Mouse (Mus musculus): ENCODE data around the gene Acsbg1. TPM values are rescaled to one million over a fixed set of nuclear protein-coding genes. Genes with fewer than 3 reads are reported as not detected.

Acsbg1 gene
- polyA plus RNA-seq, 1 experiment from 2014 or later = 0.22 TPM

DNA sequence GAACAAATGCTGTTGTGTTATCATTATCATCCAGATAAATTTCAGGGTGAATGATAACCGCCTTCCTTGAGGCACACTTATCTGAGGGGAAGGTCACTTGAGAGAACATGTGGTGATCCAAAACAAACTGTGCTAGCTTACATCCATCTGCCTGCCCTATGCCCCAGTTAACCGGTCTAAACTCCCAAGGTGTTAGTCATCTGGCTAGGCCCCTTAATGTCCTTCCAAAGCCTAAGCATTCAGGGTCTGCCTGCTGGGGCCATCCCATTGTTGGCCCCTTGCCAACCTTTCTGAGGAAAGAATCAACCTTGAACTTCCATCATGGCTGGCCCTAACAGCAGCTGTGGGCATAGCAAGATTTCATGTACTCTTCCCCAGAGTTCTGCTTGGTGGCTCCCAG is 19.5 kb downstream of the Acsbg1 start:
- Histone ChIP-seq H3K4me1 (replicated peaks; ENCODE audit: control insufficient read depth, insufficient read depth, low read length) (no peaks in the 10 kb centered on the region), H3K4me2 (ENCODE audit: low read length) (no peak overlapping the region), H3K9me3 (ENCODE audit: control insufficient read depth, low read length) (no peaks in the 10 kb centered on the region), H3K36me3 (ENCODE audit: control insufficient read depth, insufficient read depth, low read length) (no peaks in the 10 kb centered on the region), H3K27me3 (replicated peaks; ENCODE audit: control insufficient read depth, insufficient read depth, low read length) (no peaks in the 10 kb centered on the region), H3K4me3 (ENCODE audit: low read depth, low read length) (no peak overlapping the region), H3K9ac (ENCODE audit: low read length) (no peak overlapping the region), H3K27ac (ENCODE audit: low read depth) (no peak overlapping the region)
- ATAC-seq (replicated peaks; ENCODE audit: low FRiP score, low TSS enrichment, low read depth) (no peak), DNase-seq (ENCODE audit: low spot score) (no peak)
- WGBS = 82% methylated on average over 2 of the region's 2 CpGs

DNA sequence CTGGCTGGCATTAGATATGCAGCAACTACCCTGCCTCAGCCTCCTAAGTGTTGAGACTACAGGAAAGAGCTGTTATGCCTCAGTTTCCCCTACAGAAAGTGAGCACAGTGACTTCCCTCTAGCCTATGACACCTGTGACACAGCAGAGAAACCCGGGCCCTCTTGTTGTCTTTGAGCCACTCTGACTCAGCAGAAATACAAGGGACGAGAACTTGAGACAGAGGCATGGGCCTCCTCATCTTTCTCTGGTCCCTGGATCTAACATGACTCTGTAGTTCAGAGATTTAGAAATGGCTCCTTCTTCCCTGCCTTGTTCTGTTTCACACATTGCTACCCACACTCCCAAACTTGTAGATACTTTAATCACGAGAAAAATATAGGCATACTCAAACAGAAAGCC is 20.1 kb downstream of the Acsbg1 start:
- DNase-seq (ENCODE audit: low spot score) (no peak), ATAC-seq (replicated peaks; ENCODE audit: low FRiP score, low TSS enrichment, low read depth) (no peak)
- Histone ChIP-seq H3K9ac (ENCODE audit: low read length) (no peak overlapping the region), H3K4me2 (ENCODE audit: low read length) (no peak overlapping the region), H3K4me3 (ENCODE audit: low read depth, low read length) (no peak overlapping the region), H3K36me3 (ENCODE audit: control insufficient read depth, insufficient read depth, low read length) (no peaks in the 10 kb centered on the region), H3K27me3 (replicated peaks; ENCODE audit: control insufficient read depth, insufficient read depth, low read length) (no peaks in the 10 kb centered on the region), H3K4me1 (replicated peaks; ENCODE audit: control insufficient read depth, insufficient read depth, low read length) (no peaks in the 10 kb centered on the region), H3K9me3 (ENCODE audit: control insufficient read depth, low read length) (no peaks in the 10 kb centered on the region), H3K27ac (ENCODE audit: low read depth) (no peak overlapping the region)
- 71% methylated on average over 3 of the region's 3 CpGs for WGBS

DNA sequence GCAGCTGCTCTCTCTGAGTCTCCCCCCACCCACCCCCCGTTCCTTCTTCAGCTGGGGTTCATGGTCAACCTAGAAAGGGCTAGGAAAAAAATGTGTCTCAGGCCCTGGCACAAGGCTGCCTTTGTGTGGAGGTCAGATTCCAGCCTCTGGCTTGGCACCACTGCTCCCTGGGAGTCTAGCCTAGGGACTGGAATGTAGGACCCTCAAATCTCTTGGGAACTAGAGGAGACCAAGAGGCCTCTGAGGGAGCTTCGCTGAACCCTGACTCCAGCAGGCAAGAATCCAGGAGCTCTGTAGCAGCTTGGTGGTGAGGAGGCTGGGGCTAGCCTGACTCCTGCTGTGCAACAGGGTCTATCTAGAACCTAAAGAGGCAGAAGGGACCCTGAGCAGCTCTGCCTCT is 22.5 kb downstream of the Acsbg1 start:
- DNase-seq (ENCODE audit: low spot score) = no peak
- Histone ChIP-seq H3K27ac (ENCODE audit: low read depth) (no peak overlapping the region), H3K27me3 (replicated peaks; ENCODE audit: control insufficient read depth, insufficient read depth, low read length) (no peaks in the 10 kb centered on the region), H3K36me3 (ENCODE audit: control insufficient read depth, insufficient read depth, low read length) (no peaks in the 10 kb centered on the region), H3K4me3 (ENCODE audit: low read depth, low read length) (no peak overlapping the region), H3K4me2 (ENCODE audit: low read length) (no peak overlapping the region), H3K9ac (ENCODE audit: low read length) (no peak overlapping the region), H3K9me3 (ENCODE audit: control insufficient read depth, low read length) (no peaks in the 10 kb centered on the region), H3K4me1 (replicated peaks; ENCODE audit: control insufficient read depth, insufficient read depth, low read length) (no peaks in the 10 kb centered on the region)
- WGBS = 48% methylated on average over 2 of the region's 2 CpGs
- ATAC-seq (replicated peaks; ENCODE audit: low FRiP score, low TSS enrichment, low read depth) = no peak

DNA sequence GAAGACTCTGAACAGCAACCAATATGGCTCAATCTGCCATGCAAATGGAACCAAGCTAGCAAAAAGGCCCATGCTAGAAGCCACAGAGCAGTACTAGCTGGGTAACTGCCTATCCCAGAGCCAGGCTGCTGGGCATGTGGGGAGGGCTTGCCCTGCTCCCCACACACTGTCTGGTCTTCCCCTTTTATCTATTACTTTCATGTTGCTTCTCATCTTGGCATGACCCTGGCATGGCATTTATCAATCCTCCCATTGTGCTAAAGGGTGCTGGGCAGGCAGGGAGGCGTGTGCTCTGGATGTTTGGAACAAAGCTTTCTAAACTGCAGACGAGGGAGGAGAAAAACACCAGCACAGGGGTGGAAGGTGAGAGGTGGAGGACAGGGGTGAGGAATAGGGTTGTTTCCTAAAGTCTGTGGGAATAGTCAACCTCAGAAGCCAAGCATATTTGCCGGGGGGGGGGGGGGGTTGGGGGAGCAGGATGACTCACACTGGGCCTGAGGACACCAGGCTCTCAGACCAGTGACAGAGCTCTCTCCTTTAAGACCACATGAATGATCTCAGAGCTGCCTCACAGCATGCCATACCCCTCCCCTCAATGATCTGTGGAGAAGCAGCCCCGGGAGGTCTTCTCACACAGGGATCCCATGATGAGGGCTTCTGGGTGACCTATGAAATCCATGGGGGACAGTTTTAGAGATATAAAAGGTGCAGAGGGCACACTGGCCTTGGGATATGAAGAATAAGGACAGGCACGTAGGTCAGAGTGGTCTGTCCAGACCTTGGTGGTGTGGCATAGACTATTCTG is 24.0 kb downstream of the Acsbg1 start:
- Histone ChIP-seq H3K27me3 (replicated peaks; ENCODE audit: control insufficient read depth, insufficient read depth, low read length) (no peaks in the 10 kb centered on the region), H3K9ac (ENCODE audit: low read length) (no peak overlapping the region), H3K4me2 (ENCODE audit: low read length) (no peak overlapping the region), H3K9me3 (ENCODE audit: control insufficient read depth, low read length) (no peaks in the 10 kb centered on the region), H3K4me3 (ENCODE audit: low read depth, low read length) (no peak overlapping the region), H3K36me3 (ENCODE audit: control insufficient read depth, insufficient read depth, low read length) (no peaks in the 10 kb centered on the region), H3K4me1 (replicated peaks; ENCODE audit: control insufficient read depth, insufficient read depth, low read length) (no peaks in the 10 kb centered on the region), H3K27ac (ENCODE audit: low read depth) (no peak overlapping the region)
- WGBS = 51% methylated on average over 5 of the region's 5 CpGs
- DNase-seq (ENCODE audit: low spot score) (no peak), ATAC-seq (replicated peaks; ENCODE audit: low FRiP score, low TSS enrichment, low read depth) (no peak)

DNA sequence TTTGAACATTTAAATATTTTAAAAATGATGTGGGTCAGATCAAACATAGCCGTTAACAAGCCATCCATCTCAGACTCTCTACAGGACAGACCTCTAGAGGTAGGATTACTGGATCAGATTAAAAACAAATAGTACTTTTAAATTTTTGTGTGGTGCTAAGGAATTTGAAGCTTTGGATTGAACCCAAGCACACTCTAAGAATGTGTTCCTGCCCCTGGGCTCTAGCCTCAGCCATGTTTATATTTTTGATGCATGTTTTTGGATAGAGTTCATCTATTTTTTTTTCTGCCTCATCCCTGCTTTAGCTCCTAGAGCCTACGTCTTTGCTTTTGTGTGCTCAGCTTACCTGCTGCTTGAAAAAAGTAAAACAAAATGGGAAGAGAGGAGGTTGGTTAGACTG is 28.3 kb downstream of the Acsbg1 start:
- no peak overlapping the region for H3K4me2 ChIP-seq (ENCODE audit: low read length)
- H3K27ac ChIP-seq (ENCODE audit: low read depth) = no peak overlapping the region
- H3K36me3 ChIP-seq (ENCODE audit: control insufficient read depth, insufficient read depth, low read length) = no peaks in the 10 kb centered on the region
- no peaks in the 10 kb centered on the region for H3K9me3 ChIP-seq (ENCODE audit: control insufficient read depth, low read length)
- no peak overlapping the region for H3K4me3 ChIP-seq (ENCODE audit: low read depth, low read length)
- 72% methylated on average over 2 of the region's 2 CpGs for WGBS
- ATAC-seq (replicated peaks; ENCODE audit: low FRiP score, low TSS enrichment, low read depth) = no peak
- DNase-seq (ENCODE audit: low spot score) = no peak
- H3K4me1 ChIP-seq (replicated peaks; ENCODE audit: control insufficient read depth, insufficient read depth, low read length) = no peaks in the 10 kb centered on the region
- no peak overlapping the region for H3K9ac ChIP-seq (ENCODE audit: low read length)
- H3K27me3 ChIP-seq (replicated peaks; ENCODE audit: control insufficient read depth, insufficient read depth, low read length) = no peaks in the 10 kb centered on the region

DNA sequence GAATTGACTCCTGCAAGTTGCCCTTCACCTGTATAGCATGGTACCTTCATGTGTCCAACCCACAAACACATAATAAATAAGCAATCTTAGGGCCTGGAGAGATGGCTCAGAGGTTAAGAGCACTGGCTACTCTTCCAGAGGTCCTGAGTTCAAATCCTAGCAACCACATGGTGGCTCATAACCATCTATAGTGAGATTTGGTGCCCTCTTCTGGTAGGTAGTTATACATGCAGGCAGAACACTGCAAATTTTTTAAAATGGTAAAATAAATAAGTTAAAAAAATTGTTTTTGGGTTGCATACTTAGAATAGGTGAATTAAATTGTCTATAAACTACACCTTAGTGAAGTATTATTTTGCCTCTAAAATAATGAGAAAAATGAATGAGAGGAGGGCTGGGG is 30.8 kb downstream of the Acsbg1 start:
- no peaks in the 10 kb centered on the region for H3K36me3 ChIP-seq (ENCODE audit: control insufficient read depth, insufficient read depth, low read length)
- no peak overlapping the region for H3K4me3 ChIP-seq (ENCODE audit: low read depth, low read length)
- ATAC-seq (replicated peaks; ENCODE audit: low FRiP score, low TSS enrichment, low read depth) (no peak), DNase-seq (ENCODE audit: low spot score) (no peak)
- no peaks in the 10 kb centered on the region for H3K9me3 ChIP-seq (ENCODE audit: control insufficient read depth, low read length)
- no peak overlapping the region for H3K4me2 ChIP-seq (ENCODE audit: low read length)
- no peaks in the 10 kb centered on the region for H3K27me3 ChIP-seq (replicated peaks; ENCODE audit: control insufficient read depth, insufficient read depth, low read length)
- no peak overlapping the region for H3K9ac ChIP-seq (ENCODE audit: low read length)
- no peak overlapping the region for H3K27ac ChIP-seq (ENCODE audit: low read depth)
- no peaks in the 10 kb centered on the region for H3K4me1 ChIP-seq (replicated peaks; ENCODE audit: control insufficient read depth, insufficient read depth, low read length)

DNA sequence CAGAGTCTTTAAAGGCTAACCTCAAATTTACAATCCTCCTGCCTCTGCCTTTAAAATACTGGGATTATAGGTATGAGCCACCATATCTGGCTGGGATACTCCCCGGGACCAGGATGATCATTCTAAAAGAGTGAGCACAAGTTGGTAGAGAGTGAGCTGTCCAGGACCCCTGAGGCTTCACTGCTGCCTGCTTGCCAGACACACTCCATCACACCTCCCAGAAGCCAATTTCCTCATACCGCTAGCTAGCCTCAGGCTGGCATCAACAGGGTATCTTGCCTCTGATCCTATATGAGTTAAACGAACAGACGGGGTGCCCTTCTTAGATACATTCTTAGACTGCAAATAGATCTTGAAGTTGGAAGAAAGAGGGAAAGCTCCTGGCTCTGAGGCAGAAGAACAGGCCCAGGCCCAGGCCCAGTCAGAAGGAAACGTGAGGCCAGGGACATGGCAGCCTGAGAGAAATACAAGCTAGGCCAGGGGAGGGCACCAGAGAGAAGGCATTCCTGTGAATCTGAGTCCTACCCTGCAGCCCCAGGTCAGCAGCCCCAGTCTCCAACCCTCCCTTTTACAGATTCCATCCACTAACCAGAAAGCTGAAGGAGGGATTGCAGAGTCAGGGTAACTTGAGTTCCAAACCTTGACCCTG is 31.9 kb downstream of the Acsbg1 start:
- Histone ChIP-seq H3K9me3 (ENCODE audit: control insufficient read depth, low read length) (no peaks in the 10 kb centered on the region), H3K4me2 (ENCODE audit: low read length) (no peak overlapping the region), H3K9ac (ENCODE audit: low read length) (no peak overlapping the region), H3K27me3 (replicated peaks; ENCODE audit: control insufficient read depth, insufficient read depth, low read length) (no peaks in the 10 kb centered on the region), H3K4me1 (replicated peaks; ENCODE audit: control insufficient read depth, insufficient read depth, low read length) (no peaks in the 10 kb centered on the region), H3K36me3 (ENCODE audit: control insufficient read depth, insufficient read depth, low read length) (no peaks in the 10 kb centered on the region), H3K4me3 (ENCODE audit: low read depth, low read length) (no peak overlapping the region), H3K27ac (ENCODE audit: low read depth) (no peak overlapping the region)
- DNase-seq (ENCODE audit: low spot score) = no peak
- WGBS = 83% methylated on average over 5 of the region's 5 CpGs
- ATAC-seq (replicated peaks; ENCODE audit: low FRiP score, low TSS enrichment, low read depth) = no peak

DNA sequence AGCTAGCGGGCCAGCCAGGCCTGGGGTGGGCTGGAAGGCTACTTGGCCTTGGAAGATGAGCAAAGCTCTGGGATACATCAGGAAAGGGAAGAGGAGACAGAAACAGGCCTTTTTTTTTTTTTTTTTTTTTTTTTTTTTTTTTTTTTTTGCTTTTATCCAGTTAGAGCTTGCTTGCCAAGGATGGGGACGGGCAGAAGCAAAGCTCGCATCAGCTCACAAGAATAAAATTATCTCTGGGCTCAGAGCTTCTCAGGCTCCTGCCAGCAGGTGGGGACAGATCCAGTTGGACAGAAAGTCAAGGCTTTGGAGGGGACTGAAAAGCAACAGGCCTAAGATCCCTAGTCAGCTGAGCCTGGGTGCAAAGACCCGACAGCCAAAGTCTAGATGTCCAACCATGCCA is 32.9 kb downstream of the Acsbg1 start:
- Histone ChIP-seq H3K9ac (ENCODE audit: low read length) (no peak overlapping the region), H3K27me3 (replicated peaks; ENCODE audit: control insufficient read depth, insufficient read depth, low read length) (no peaks in the 10 kb centered on the region), H3K4me2 (ENCODE audit: low read length) (no peak overlapping the region), H3K4me1 (replicated peaks; ENCODE audit: control insufficient read depth, insufficient read depth, low read length) (no peaks in the 10 kb centered on the region), H3K4me3 (ENCODE audit: low read depth, low read length) (no peak overlapping the region), H3K27ac (ENCODE audit: low read depth) (no peak overlapping the region), H3K9me3 (ENCODE audit: control insufficient read depth, low read length) (no peaks in the 10 kb centered on the region), H3K36me3 (ENCODE audit: control insufficient read depth, insufficient read depth, low read length) (no peaks in the 10 kb centered on the region)
- WGBS = 80% methylated on average over 4 of the region's 4 CpGs
- no peak for ATAC-seq (replicated peaks; ENCODE audit: low FRiP score, low TSS enrichment, low read depth)
- no peak for DNase-seq (ENCODE audit: low spot score)

DNA sequence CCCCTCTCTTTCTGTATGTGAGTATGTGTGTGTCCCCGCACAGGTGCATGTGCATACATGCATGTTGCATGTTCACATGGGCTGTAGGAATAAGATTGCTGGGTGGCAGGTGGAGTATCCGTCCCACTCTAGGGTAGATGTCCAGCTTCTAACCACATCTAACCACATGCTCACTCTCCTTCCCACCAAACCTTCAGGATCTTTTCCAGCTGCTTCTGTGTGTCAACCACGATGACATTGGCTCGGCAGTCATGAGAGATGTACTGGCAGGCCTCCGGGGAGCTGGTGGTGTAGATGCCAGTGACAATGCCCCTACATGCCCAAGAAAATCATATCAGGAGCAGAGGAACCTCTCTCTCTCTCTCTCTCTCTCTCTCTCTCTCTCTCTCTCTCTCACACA is 34.4 kb downstream of the Acsbg1 start:
- Histone ChIP-seq H3K9ac (ENCODE audit: low read length) (no peak overlapping the region), H3K4me2 (ENCODE audit: low read length) (no peak overlapping the region), H3K36me3 (ENCODE audit: control insufficient read depth, insufficient read depth, low read length) (no peaks in the 10 kb centered on the region), H3K27me3 (replicated peaks; ENCODE audit: control insufficient read depth, insufficient read depth, low read length) (no peaks in the 10 kb centered on the region), H3K27ac (ENCODE audit: low read depth) (no peak overlapping the region), H3K9me3 (ENCODE audit: control insufficient read depth, low read length) (no peaks in the 10 kb centered on the region), H3K4me3 (ENCODE audit: low read depth, low read length) (no peak overlapping the region), H3K4me1 (replicated peaks; ENCODE audit: control insufficient read depth, insufficient read depth, low read length) (no peaks in the 10 kb centered on the region)
- DNase-seq (ENCODE audit: low spot score) = no peak
- WGBS = 87% methylated on average over 5 of the region's 5 CpGs
- no peak for ATAC-seq (replicated peaks; ENCODE audit: low FRiP score, low TSS enrichment, low read depth)
